Mouse (Mus musculus) heart, embryonic 15.5 days (tissue): ENCODE results near the gene Ube2l3. TPM values are rescaled to one million over a fixed set of nuclear protein-coding genes. Genes with fewer than 3 reads are reported as not detected.
"Not testable (repeated sequence)": the region's sequence is repeated elsewhere in the genome, so short reads cannot be mapped to it uniquely, and the experiment has no call there.

Source experiments
- ATAC-seq: fragments of 200-750 bp; cut with Nextera tagmentation; replicated peaks from 2 replicates; pipeline ENCODE4 v1.8.0; 2017; ENCODE audit warnings: low read depth, moderate TSS enrichment; ENCODE audit not compliant: insufficient number of reproducible peaks, insufficient read depth, low FRiP score
- H3K27ac ChIP-seq: fragments of 300-500 bp; sonication (generic); 2 replicates; pipeline ENCODE4 v1.5.1; 2015; ENCODE audit warnings: mild to moderate bottlenecking, inconsistent platforms
- H3K27me3 ChIP-seq: fragments of 300-500 bp; sonication (generic); 2 replicates; pipeline ENCODE4 v1.6.1; 2015; ENCODE audit warnings: inconsistent platforms
- H3K36me3 ChIP-seq: fragments of 300-500 bp; sonication (generic); 2 replicates; pipeline ENCODE4 v1.6.1; 2015; ENCODE audit warnings: mild to moderate bottlenecking, inconsistent platforms
- H3K4me1 ChIP-seq: fragments of 300-500 bp; sonication (generic); replicated peaks from 2 replicates; pipeline ENCODE4 v1.6.1; 2015; ENCODE audit warnings: inconsistent platforms
- H3K4me2 ChIP-seq: fragments of 300-500 bp; sonication (generic); 2 replicates; pipeline ENCODE4 v1.6.1; 2015; ENCODE audit warnings: inconsistent platforms, mild to moderate bottlenecking, moderate library complexity
- H3K4me3 ChIP-seq: fragments of 300-500 bp; sonication (generic); 2 replicates; pipeline ENCODE4 v1.5.1; 2015; ENCODE audit warnings: mild to moderate bottlenecking, inconsistent platforms
- H3K9ac ChIP-seq: fragments of 300-500 bp; sonication (generic); 2 replicates; pipeline ENCODE4 v1.6.1; 2015; ENCODE audit warnings: mild to moderate bottlenecking, inconsistent platforms
- H3K9me3 ChIP-seq: fragments of 300-500 bp; sonication (generic); replicated peaks from 2 replicates; pipeline ENCODE4 v1.6.1; 2016; ENCODE audit warnings: inconsistent platforms
- WGBS: fragments of 180-500 bp; shearing (Covaris S2); methylation state at CpG from one replicate; pipeline ENCODE4 v1.1.7; 2015; ENCODE audit warnings: mixed read lengths; 5-methylcytosine and 5-hydroxymethylcytosine counted together
- polyA plus RNA-seq: library from polyadenylated mRNA; unstranded; fragments of >200 nt; fragmentation: Nextera tagmentation; extraction: Ambion mirVana; gene quantifications from 2 replicates; pipeline ENCODE4 v1.2.1, GENCODE M21; 2015

Ube2l3 gene
- polyA plus RNA-seq, 1 experiment from 2014 or later = 264 TPM

DNA sequence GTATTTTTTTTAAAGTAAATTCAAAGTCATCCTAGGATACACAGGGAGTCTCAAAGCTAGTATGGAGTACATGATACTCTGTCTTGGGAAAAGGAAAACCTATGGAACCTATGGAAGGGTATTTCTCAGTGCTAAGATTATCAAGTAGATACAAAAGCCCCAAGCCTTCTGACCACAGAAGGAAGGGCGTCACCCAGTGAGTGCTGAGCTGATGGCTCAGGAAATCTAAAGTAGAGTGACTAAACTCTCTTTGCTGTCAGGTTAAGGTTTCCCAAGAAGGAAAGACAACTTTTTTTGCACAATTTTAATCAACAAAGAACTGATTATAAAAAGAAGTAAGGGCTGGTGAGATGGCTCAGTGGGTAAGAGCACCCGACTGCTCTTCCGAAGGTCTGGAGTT is 22.7 kb downstream of the Ube2l3 start:
- H3K4me2 ChIP-seq = no peak overlapping the region
- H3K4me3 ChIP-seq = no peak overlapping the region
- H3K4me1 ChIP-seq = peaks cover 13% of the 10 kb centered on the region; the same call in 1 of the 2 replicates
- H3K27ac ChIP-seq = no peak overlapping the region
- 96% methylated on average over 3 of the region's 3 CpGs for WGBS
- H3K9ac ChIP-seq = no peak overlapping the region
- H3K9me3 ChIP-seq = no peaks in the 10 kb centered on the region
- ATAC-seq = no peak
- H3K36me3 ChIP-seq = peaks cover 12% of the 10 kb centered on the region
- H3K27me3 ChIP-seq = no peaks in the 10 kb centered on the region

DNA sequence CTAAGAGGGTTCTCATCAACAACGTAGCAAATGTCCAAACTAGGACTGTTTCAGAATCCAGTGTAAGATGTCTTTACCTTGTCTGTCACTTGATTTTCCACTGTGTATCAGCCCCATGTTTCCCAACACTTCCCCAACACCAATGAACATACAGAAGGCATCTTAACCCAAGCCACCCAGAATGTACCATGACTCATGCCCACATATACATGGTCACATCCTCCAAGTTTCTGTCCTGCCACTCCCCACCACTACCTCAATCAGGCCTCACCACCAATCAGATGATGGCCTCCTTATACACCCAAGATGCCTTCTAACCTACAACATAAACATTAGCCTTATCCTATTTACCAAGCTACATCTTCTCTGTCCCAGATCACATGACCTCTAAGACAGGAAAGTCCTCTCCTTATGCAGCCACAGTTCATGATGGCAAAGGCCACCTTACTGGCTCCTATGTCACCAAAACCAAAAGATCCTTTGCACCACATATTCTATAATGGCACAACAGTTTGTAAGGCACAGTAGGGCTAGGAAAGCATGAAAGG is 24.8 kb downstream of the Ube2l3 start:
- no peak overlapping the region for H3K9ac ChIP-seq
- ATAC-seq = no peak
- no peaks in the 10 kb centered on the region for H3K27me3 ChIP-seq
- no peaks in the 10 kb centered on the region for H3K9me3 ChIP-seq
- peaks cover 11% of the 10 kb centered on the region; the same call in 1 of the 2 replicates for H3K4me1 ChIP-seq
- H3K27ac ChIP-seq = no peak overlapping the region
- no peak overlapping the region for H3K4me3 ChIP-seq
- H3K4me2 ChIP-seq = no peak overlapping the region
- H3K36me3 ChIP-seq = peaks cover 30% of the 10 kb centered on the region
- 96% methylated on average over 1 of the region's 1 CpGs for WGBS

DNA sequence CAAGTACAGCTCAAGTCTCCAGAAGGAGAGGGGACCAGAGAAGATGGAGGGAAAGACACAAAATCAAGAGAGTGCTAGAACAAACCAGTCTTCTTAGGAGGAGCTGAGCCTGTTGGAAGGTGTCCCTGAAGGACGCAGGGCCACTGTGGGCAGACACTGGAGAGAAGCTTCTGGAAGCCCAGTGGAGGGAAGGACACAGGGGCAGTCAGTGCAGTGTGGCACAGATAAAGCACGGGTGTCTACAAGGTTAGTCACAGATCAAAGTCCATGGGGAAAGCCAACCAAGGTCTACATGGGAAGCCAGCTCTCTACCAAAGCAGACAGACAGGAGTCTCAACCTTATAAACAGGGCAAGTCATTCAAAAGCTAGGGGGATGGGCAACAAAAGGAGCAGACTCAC is 26.7 kb downstream of the Ube2l3 start:
- Histone ChIP-seq H3K4me2 (no peak overlapping the region), H3K9me3 (no peaks in the 10 kb centered on the region), H3K27me3 (no peaks in the 10 kb centered on the region), H3K4me1 (peaks cover 5% of the 10 kb centered on the region; the same call in 1 of the 2 replicates), H3K27ac (no peak overlapping the region), H3K36me3 (peaks cover 39% of the 10 kb centered on the region), H3K9ac (no peak overlapping the region), H3K4me3 (no peak overlapping the region)
- ATAC-seq = no peak
- 74% methylated on average over 2 of the region's 2 CpGs for WGBS

DNA sequence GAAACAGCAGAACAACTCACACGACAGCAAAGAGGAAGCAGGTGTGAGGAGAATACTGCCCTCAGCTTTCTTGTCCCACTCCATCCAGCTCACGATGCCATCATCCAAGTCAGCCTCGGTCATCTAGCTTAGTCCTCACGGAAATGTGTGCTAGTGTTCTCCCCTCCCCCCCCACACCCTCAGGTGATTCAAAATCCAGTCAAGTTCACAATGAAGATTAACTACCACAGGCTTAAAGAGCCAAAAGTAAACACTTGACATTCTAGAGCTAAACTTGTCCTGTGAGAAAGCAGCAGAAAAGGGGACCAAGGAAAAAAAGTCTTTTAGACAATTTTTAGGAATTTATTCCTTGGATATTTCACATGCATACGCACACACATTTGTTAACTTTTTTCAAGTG is 34.4 kb downstream of the Ube2l3 start:
- no peak for ATAC-seq
- H3K36me3 ChIP-seq = peaks cover 39% of the 10 kb centered on the region
- H3K27me3 ChIP-seq = no peaks in the 10 kb centered on the region
- H3K27ac ChIP-seq = no peak overlapping the region
- H3K9ac ChIP-seq = no peak overlapping the region
- no peak overlapping the region for H3K4me2 ChIP-seq
- H3K4me3 ChIP-seq = no peak overlapping the region
- no peaks in the 10 kb centered on the region for H3K9me3 ChIP-seq
- H3K4me1 ChIP-seq = no peaks in the 10 kb centered on the region
- WGBS = 91% methylated on average over 5 of the region's 5 CpGs

DNA sequence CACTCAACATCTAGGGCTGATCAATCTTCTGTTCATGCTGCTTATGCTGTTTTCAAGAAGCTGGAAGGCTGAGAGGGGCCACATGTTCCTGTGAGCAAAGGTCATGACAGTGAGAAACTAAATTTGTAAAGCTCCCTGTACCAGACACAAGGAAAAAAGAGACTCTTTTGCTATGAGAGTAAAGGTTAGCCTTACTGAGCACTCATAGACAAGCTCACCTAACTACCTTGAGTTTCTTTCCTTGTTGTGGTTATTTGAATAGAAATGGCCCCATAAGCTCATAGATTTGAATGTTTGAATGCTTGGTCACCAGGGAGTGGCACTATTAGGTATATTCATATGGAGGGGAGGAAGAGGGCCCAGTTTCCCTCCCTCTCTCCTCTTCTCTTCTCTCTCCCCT is 35.3 kb downstream of the Ube2l3 start:
- H3K9me3 ChIP-seq = no peaks in the 10 kb centered on the region
- H3K4me3 ChIP-seq = no peak overlapping the region
- H3K4me1 ChIP-seq = no peaks in the 10 kb centered on the region
- no peak overlapping the region for H3K4me2 ChIP-seq
- no peak overlapping the region for H3K27ac ChIP-seq
- H3K9ac ChIP-seq = no peak overlapping the region
- ATAC-seq = no peak
- no peaks in the 10 kb centered on the region for H3K27me3 ChIP-seq
- H3K36me3 ChIP-seq = peaks cover 31% of the 10 kb centered on the region

DNA sequence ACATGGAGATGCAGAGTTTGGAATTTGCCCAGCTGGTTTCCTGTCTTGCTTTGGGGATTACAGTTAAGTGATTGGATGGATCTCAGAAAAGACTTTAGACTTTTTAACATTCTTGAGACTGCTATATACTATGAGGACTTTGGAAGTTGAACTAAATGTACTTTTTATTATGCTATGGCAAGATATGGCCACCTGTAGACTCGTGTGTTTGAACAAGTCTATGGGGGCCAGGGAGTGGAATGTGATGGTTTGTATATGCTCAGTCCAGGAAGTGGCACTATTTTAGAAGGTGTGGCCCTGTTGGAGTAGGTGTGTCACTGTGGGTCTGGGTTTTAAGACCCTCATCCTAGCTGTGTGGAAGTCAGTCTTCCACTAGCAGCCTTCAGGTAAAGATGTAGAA is 37.0 kb downstream of the Ube2l3 start:
- not testable (repeated sequence) for H3K4me3 ChIP-seq, H3K9ac ChIP-seq, ATAC-seq, H3K9me3 ChIP-seq, H3K4me1 ChIP-seq, H3K27ac ChIP-seq, H3K4me2 ChIP-seq, H3K27me3 ChIP-seq
- 89% methylated on average over 1 of the region's 1 CpGs for WGBS
- H3K36me3 ChIP-seq = peaks cover 27% of the 10 kb centered on the region

DNA sequence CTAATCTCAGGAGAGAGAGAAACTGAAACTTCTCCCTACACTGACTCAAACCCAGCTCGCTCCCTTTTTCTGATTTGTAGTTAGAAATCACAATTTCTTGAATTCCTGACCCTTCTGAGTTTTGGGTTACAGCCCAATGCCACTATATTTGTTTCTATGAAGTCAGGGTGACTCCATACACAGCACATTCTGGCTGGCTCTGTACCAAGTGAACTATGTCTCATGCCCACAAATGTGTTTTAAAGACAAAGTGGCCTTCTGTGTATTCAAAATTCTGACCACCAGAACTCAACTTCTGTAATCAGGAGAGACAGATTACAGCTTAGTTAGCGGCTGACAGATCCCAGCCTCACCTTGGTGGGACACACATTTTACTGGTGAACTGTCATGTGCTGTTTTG is 48.1 kb downstream of the Ube2l3 start:
- Histone ChIP-seq H3K27ac (no peak overlapping the region; the same call in 1 of the 2 replicates), H3K27me3 (no peaks in the 10 kb centered on the region), H3K4me1 (no peaks in the 10 kb centered on the region), H3K4me2 (no peak overlapping the region), H3K4me3 (no peak overlapping the region), H3K36me3 (peaks cover 47% of the 10 kb centered on the region), H3K9me3 (no peaks in the 10 kb centered on the region), H3K9ac (no peak overlapping the region)
- WGBS = 78% methylated on average over 2 of the region's 2 CpGs
- ATAC-seq = no peak

DNA sequence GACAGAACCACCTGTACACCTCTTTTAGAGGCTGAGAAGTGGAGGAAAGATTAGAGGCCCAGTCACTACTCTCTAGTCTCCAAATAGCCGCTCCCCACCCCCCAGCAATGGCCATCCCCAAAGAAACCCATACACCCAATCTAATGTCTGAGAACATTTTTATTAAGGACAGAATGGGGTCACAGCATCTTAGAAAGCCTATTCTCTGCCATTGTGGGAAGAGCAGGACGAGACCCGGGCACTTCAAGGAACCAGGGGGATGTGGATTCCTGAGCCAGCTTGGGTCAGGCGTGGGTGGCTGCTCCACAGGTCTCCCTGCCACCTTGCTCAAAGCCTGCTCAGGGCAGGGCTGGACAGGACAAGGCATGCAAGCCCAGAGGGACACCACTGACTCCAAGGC is 50.6 kb downstream of the Ube2l3 start:
- no peak for ATAC-seq
- WGBS = 92% methylated on average over 4 of the region's 4 CpGs
- H3K36me3 ChIP-seq = peaks cover 25% of the 10 kb centered on the region

DNA sequence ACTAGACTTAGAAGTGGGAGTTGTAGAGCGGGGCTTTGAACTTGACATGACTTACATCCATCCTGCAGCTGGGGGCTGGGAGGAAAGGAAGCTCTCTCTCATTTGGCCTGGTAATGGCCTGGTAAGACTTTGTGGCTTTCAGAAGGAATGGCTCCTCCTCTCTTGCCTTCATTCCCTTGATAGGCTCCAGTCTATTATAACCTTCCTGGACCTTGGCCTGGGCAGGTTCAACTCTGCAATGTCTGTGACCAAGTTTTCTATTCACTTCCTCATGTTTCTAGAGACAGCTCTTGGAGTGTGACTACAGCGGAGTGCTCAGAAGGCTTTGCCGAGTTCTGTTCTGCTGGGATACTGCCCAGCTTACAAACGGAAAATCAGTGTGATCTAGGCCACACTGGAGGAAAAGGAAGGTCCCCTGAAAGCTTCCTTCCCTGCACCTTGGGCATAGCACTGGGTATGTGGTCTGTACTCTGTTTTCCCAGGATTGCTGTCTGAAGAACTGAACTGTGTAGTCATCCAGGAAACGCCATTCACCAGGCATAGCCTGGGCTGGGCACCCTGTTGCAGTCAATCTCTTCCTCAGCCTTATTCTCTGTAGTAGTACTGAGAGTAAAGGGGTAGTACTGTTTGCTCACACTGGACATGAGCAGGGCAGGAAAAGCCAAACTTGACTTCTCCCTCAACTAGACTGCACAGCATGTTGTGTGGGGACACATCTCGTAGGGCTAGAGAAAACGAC is 51.8 kb downstream of the Ube2l3 start:
- Histone ChIP-seq H3K4me3 (no peak overlapping the region), H3K4me2 (no peak overlapping the region), H3K36me3 (peaks cover 25% of the 10 kb centered on the region), H3K9ac (no peak overlapping the region), H3K4me1 (peaks cover 16% of the 10 kb centered on the region), H3K27me3 (0 out of 2 replicates have a peak, but pooled peaks cover 3% of the 10 kb centered on the region), H3K9me3 (no peaks in the 10 kb centered on the region), H3K27ac (no peak overlapping the region)
- 83% methylated on average over 7 of the region's 7 CpGs for WGBS
- ATAC-seq = no peak

More for the DNA sequence above, 50.6 kb downstream of the Ube2l3 start:
- Histone ChIP-seq H3K27ac (no peak overlapping the region), H3K4me3 (no peak overlapping the region), H3K4me1 (peaks cover 15% of the 10 kb centered on the region), H3K9me3 (no peaks in the 10 kb centered on the region), H3K27me3 (0 out of 2 replicates have a peak, but pooled peaks cover 3% of the 10 kb centered on the region), H3K9ac (no peak overlapping the region), H3K4me2 (no peak overlapping the region)

DNA sequence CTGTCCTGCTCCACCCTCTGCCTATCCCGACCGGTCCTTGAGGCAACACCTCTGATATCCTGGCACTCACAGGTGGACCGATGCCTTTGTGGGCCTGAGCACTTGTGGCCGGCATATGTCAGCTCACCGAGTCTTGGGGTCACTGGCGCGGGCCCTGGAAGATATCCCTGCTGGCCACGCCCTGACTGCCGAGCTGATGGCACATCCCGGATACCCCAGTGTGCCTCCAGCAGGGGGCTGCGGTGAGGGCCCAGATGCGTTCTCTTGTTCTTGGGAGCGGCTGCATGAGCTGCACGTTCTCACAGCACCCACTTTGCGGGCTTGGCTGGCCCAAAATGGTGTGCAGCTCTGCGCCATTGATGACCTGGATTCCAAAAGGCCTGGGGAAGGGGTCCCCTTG is 54.4 kb downstream of the Ube2l3 start:
- H3K9me3 ChIP-seq = no peaks in the 10 kb centered on the region
- peak overlapping the region; percentile 70 for H3K4me3 ChIP-seq
- no peak for ATAC-seq
- H3K27me3 ChIP-seq = 0 out of 2 replicates have a peak, but pooled peaks cover 3% of the 10 kb centered on the region
- no peak overlapping the region for H3K27ac ChIP-seq
- H3K36me3 ChIP-seq = peaks cover 10% of the 10 kb centered on the region; the same call in 1 of the 2 replicates
- H3K4me1 ChIP-seq = peaks cover 16% of the 10 kb centered on the region
- 13% methylated on average over 16 of the region's 16 CpGs for WGBS
- H3K4me2 ChIP-seq = peak overlapping the region; percentile 99
- no peak overlapping the region for H3K9ac ChIP-seq

DNA sequence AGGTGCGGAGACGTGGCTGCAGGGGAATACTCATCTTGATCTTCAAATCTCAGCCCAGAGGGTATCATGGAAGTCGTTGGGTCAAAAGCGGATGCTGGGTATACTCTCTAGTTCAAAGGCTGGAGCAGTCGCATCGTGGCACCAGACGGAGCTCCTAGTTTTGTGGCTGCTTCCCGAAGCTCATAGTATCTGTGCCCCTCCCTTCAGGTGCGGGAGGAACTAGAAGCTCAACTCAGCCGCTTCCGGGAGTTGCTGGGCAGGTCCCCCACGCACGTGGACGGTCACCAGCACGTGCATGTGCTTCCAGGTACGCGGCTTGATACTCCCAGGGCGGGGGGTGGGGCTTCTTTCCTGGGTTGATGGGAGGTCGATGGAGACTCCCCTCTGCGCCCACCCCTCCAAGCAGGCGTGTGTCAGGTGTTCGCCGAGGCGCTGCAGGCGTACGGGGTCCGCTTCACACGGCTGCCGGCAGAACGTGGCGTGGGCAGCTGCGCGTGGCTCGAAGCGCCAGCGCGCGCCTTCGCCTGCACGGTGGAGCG is 55.0 kb downstream of the Ube2l3 start:
- Histone ChIP-seq H3K4me3 (peak overlapping the region; percentile 70), H3K4me1 (peaks cover 16% of the 10 kb centered on the region), H3K27me3 (0 out of 2 replicates have a peak, but pooled peaks cover 3% of the 10 kb centered on the region), H3K4me2 (peak overlapping the region; percentile 99), H3K9ac (peak overlapping the region; percentile 58), H3K9me3 (no peaks in the 10 kb centered on the region), H3K36me3 (peaks cover 5% of the 10 kb centered on the region; the same call in 1 of the 2 replicates), H3K27ac (no peak overlapping the region)
- under 1% methylated on average over 41 of the region's 41 CpGs for WGBS
- 0 out of 2 replicates have a peak, but pooled peaks have one; percentile 21 for ATAC-seq
